Mouse (Mus musculus): ENCODE results near the gene Fam217b. TPM values are rescaled to one million over a fixed set of nuclear protein-coding genes. Genes with fewer than 3 reads are reported as not detected.

Fam217b gene
- total RNA-seq (2021): 1 to 10 TPM; 3.3 to 6.0 TPM
- long read RNA-seq, experiment 1: 0 reads
- long read RNA-seq, experiment 2, full-length matches to known transcripts: 1 of 2 reads
- long read RNA-seq, experiment 2, partial matches to known transcripts: 0 of 2 reads
- long read RNA-seq, experiment 2, other reads (novel, unspliced or antisense): 1 of 2 reads

DNA sequence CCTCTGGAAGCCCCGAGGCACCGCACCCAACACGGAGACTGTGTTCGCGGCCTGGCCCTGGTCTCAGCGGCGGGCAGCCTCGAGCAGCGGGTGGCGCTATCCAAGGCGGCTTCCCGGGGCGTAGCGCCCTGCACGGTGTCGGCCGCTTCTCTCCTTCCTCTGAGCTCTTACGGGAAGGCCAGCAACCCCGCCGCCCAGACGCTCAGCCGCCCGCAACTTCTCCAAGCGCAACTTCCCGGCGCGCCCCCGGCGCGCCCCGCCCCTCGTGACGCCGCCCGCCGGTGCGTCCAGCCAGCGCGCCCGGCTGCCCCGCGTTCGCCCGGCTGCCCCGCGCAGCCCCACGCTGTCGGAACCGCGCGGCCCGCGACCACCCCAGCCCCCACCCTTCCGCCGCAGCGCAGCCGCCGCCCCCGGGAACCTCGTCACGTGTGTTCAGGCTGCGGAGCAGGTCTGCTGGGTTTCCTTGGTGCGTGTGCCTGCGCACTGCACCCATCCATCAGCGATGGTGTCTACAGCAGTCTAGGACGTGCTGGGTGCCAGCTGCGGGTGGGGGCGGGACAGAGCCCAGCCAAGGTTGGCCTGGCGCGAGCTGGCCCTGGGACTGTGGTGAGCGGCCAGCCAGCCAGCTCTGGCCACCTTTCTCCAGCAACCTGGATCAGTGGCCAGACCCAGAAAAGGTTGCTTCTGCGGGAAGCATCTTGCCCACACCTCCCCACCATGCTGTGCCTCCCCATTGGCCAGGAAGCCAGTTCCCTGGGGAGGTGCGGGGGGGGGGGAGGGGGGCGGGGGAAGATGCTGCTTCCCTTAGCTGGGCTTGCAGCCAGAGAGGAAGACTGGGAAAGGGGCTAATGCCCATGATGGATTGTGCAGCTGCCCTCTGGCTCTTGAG, at the start of gene Fam217b, which contains the start of gene Ppp1r3d:
Fam217b (plus strand) TSS at position 264 of the 889 bp plus-strand sequence.
Ppp1r3d (minus strand) TSS at position 212 of the 889 bp plus-strand sequence.
- peak; percentile 34 to 51 for DNase-seq (ENCODE audit: low spot score in 2 of 2)

DNA sequence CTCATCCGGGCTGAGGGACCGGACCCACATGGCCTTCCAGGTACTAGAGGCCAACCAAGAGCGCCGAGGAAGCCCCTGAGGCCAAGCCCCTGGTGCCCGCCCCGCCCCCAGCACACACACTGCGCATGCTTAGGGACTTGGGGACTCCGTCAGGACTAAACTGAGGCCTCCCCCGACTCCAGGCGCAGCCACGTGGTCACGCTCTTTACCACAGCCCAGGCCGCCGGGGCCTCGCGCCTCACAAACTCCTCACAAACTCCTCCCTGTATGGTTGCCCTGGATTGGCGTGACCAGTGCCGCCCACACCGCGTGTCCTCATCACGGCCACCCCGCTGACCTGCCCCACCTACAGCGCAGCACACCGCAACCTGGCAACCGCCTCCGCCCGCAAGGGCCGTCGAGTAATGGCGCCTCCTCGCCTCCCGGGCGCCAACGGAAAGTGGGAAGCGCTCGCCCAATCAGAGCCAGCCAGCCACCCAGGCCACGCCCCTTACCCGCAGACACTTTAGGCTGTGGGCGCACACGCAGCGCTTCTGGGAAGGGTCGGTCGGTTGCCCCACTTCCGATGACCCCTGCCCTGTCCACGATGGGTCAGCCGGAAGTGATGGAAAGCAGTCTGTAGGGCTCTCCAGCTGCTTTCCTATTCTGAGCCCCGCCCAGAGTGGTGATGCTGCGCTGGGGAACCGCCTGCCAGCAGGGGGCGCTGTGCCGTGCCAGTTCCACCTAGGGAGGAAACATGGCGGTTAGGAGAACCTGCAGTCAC, 7.1 kb upstream of the Fam217b start, which contains the start of gene Sycp2:
Sycp2 (minus strand) TSS at position 633 of the 763 bp plus-strand sequence.
- DNase-seq (ENCODE audit: low spot score in 2 of 2): no peak

DNA sequence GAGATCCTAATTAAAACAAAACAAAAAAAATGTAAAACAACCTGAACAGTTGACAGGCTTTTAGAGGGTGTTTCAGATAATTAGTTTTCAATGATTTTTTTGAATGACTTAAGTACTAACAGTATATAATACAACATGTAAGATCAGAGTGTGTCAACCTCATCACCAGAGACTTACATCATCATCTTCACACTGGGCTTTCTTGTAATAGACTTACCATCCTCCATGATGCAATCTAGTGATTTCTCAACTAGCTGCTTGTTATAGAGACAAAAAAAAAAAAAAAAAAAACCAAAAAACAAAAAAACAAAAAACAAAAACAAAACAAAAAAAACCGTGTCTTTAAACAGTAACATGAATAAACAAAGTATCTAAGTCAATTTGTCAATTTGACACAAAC, 5.3 kb upstream of the Fam217b start:
- DNase-seq (ENCODE audit: low spot score in 2 of 2): no peak

DNA sequence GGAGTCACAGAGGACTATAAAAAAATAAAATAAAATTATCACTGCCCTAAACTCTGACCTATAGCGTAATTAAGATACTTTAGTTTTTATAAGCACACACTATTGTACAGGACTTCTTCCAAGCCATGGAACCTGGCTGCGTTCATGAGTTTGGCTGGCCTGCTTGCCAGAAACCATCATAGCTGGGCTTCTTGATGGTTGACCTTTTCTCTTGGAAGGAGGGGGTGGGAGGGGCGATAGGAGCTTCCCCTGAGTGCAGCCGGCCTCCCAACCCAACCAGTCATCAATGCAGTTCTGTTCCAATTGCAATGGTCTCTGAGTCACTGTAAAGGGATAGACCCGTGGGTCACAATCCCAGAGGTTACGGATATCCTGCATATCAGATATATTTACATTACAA, 4.0 kb upstream of the Fam217b start:
- DNase-seq (ENCODE audit: low spot score in 2 of 2): no peak

DNA sequence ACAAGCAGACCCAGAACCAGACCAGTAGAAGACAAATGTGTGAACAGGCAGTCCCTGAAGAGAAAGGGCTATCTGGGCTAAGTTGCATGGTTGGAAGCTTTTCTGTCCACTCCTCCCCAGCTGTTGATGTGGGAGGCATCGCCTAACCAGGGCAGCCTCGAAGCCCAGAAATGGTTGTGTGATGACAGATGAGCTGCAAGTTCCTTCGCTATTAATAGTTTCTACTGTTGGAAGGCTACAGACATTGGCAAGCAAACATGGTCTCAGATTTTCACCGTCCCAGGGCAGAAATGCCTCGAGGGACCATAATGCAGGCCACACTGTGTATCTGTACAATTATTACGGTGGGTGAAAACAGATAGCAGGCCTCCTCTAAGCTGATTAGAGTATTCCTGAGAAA, 1.7 kb upstream of the Fam217b start:
- DNase-seq (ENCODE audit: low spot score in 2 of 2): no peak

DNA sequence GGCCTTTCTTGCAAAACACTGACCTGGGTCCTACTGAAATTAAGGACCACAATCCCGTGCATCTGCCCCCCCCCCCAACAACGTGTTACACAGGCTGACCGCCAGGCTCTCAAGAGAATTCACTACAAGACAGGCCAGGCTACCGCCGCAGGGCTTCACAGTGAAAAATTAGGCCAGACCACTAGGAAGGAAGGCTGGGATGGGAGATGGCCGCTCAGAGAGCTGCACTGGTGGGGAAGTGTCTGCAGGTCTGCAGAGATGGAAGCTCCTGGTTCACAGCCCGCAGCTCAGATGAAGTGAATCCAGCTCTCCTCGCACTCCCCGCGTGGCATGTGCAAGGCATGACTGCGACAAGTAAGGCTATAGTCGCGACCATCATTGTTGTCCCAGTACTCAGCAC, 1.2 kb upstream of the Fam217b start:
- DNase-seq (ENCODE audit: low spot score in 2 of 2): no peak

DNA sequence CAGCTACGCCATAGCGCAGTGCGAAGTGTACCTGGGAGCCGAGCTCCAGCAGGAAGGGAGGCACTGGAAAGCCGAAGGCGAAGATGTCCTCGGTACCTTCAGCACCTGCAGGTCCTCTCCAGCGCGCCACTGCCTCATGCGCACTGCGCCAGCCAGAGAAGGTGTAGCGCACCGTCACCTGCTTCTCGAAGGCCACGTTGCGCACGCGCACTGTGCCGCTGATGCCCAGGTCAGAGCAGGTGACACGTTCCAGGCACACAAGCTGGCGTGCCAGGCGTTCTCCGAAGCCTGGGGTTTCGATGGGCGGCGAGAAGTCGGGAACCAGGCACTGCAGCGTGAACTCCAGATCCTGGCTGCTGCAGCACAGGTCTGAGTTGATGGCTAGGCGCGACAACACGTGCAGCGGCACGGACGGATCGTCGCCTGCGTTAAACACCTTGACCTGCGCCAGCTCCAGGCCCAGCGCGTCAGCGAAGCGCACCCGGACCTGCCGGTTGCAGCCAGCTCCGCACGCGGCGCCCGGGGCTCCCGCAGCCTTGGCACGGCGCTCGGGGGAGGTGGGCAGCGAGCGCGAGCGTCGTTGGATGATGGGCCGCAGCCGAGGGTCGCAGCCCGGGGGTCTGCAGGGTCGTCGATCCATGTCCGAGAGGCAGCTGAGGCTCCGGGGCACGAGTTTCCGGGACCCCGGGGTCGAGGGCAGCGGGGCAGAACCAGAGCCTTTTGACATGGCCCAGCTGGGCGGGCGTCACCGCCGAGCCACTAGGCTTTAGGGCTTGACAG, 653 bp upstream of the Fam217b start:
- peak in 1 of 2 experiments; percentile 13 for DNase-seq (ENCODE audit: low spot score in 2 of 2)

DNA sequence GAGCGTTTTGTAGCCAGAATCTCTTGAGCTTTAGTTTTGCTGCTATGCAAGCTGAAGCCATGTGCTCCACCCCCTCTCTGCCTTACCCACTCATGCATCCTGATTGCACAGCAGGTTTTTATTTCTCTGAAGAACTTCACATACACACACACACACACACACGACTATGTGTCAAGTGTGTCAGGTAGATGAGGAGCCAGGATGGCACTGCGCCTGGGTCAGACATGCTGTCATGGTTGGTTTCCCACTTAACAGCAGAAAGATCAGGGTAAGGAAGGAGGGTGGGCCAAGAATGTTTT, 775 bp downstream of the Fam217b start:
- DNase-seq (ENCODE audit: low spot score in 2 of 2): no peak

DNA sequence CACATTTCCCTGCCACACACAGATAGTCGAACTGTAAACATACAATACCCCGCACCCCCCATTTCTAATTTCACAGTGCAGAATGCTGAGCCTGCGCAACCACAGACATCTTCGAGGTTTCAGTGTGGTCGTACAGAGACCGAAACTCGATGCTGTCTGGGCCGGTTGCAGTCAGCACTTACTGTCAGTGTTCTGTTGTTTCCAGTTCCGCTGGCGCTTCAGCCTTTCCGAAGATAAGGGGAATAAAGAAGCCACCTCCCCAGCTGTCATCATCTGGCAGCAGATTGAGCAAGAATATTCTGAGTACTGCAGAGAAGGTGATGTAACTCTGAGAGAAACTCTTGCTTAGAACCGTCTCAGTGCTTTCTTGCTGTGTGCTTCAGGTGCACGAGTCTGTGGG, 2.1 kb downstream of the Fam217b start:
- DNase-seq (ENCODE audit: low spot score in 2 of 2): no peak

DNA sequence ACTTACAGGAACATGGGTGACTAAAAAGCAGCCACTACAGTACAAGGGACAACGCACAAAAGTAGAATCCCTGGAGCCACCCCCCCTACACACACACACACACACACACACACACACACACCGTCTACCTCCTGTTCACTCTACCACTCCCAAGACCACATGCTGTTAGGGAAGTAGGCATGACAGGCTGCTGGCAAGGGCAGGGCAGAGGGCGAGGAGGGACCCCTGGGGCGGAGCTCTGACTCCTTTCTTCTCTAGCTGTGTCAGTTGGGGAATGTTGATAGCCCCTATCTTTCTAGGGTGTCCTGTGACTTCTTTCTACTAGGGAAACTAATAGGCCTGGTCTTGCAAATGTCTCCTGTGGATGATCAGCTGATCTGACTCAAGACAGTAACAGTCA, 2.6 kb downstream of the Fam217b start:
- DNase-seq (ENCODE audit: low spot score in 2 of 2): no peak

DNA sequence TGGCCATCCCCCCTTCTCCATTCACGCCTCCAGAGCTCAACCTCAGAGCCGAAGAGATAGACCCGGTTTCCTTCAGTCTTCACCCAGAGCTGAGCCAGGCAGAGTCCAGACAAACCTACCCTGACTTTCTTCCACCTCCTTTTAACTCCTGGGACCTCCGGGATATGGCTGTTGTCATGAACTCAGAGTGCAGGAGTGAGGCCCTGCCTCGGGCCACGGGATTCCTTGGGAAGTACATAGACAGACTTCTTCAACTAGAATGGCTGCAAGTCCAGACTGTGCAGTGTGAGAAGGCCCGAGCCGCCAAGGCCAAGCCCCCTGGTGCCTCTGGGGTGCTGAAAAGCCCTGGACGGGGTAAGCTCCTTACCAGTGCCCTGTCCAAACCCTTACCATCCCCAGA, 6.3 kb downstream of the Fam217b start:
- no peak for DNase-seq (ENCODE audit: low spot score in 2 of 2)

DNA sequence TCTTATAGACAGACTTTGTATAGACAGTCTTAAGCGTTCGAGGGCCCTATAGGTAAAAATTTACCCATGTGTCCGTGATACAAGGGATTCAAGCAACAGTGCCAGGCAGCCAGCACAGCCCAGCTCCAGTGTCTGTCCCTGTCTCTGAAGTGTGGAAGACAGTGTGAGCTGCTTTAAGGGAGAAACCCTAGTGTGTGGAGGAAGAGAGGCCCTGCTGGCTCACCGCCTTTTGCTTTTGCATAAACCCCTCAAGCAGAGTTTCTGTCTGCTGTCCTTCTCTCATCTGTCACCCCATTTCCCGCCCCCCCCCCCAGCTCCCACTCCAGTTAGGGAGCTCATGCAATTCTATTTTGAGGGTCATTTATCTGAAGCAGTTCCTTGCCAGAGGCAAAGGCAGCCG, 7.3 kb downstream of the Fam217b start:
- DNase-seq (ENCODE audit: low spot score in 2 of 2): no peak

DNA sequence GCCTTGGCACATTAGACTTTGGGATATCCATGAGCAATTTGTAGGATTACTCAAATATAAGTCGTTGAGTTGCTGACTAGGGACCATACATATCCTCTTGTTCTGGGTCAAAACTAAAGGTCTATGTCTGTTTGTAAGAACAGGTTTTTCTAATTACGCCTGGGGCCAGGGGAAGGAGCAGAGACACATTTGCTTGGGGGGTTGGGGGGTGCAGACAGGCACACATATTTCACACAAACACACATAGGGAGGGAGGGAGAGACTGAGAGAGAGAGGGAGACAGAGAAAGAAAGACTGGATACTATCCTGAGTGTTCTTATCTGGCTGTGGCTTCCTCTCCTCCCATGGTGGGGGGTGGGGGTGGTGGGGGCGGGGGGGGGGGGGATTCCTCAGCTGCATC, 7.9 kb downstream of the Fam217b start:
- DNase-seq (ENCODE audit: low spot score in 2 of 2): no peak

DNA sequence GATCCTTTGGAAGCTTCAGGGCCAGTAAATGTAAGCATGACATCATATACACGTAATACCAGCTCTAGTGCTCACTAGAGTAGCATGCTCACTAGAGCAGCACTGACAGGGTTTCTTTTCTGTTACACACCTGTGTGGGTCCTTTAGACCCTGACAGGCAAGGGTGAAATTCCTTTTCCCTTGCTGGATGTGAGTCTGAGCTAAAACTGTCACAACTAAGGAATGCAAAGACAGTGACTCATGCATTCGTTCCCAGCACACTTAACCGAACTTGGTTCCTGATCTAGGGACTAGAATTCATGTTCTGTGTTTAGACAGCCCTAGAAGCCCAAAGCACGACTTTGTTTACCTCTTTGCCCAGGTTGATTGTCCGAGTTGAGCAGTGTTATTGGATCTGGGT, 8.9 kb downstream of the Fam217b start:
- DNase-seq (ENCODE audit: low spot score in 2 of 2): no peak

DNA sequence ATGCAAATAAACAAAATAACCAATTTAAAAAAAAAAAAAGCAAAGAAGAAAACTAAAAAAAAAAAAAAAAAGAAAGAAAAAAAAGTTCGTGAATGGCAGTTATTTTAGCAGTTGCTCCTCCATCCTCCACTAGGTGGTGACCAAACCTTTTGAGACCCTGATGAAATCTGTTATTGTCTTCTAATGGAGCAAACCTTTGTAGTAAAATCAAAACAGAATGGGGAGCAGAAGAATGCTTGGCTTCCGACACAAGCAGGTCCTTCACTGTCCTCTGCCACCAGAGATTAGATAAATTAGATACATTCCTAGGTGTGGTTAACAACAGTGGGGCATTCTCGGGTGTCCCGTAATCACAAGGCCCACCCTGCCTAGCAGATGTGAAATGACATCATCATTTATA, 11.9 kb downstream of the Fam217b start:
- DNase-seq (ENCODE audit: low spot score in 2 of 2): no peak

DNA sequence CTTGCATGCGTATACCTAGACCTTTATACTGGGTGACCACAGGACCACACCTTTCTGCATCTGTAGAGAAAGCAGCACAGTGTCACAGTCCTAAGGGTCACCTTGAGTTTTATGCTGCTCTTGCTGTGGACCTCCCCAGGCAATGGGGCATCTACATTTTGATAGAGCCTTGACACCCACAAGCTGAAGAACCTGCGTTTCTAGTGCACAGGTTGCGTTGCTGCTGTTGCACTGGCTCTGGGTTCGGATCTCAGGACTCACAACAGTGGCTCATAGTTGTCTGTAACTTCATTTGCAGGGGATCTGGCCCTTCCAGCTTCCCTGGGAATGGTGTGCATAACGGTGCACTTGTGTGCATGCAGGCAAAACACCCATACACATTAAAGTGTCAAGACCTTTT, 12.9 kb downstream of the Fam217b start:
- no peak for DNase-seq (ENCODE audit: low spot score in 2 of 2)

DNA sequence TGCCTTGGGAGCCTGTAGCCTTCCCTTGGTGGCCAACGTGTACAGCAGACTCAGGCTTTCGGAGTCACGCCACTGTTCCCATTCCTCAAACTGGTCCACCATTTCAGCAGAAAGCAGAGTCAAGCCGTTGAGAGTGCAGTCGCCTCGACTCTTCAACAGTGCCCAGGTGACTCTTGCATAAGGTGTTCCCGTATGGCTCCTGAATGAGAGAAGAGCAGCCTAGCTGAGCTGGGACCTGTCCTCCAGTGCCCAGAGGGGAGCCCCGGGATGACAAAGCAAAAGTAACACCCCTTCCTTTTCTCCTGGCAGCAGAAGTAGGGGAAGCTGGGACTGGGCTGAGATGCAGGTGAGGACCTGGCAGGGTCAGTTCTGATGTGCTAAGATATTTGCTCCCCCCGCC, 13.9 kb downstream of the Fam217b start:
- DNase-seq (ENCODE audit: low spot score in 2 of 2): no peak

DNA sequence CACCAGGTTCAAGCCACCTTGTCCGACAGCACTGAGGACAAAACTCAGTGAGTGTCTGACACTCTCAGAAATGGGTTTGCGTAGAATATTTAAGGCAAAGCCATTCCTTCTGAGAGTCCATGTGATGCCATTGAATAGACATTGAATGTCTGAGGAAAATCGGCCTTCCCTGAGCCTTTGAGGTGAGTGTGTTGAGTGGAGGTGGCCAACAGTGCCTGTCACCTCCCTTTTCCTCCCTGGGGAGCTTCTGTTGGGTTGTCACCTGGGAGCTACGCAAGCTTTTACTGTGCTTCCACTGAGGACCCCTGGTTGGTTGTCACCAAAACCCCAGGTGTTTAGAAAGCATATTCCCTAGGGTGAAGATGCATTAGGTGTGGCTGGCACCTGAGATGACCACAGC, 14.4 kb downstream of the Fam217b start:
- no peak for DNase-seq (ENCODE audit: low spot score in 2 of 2)

DNA sequence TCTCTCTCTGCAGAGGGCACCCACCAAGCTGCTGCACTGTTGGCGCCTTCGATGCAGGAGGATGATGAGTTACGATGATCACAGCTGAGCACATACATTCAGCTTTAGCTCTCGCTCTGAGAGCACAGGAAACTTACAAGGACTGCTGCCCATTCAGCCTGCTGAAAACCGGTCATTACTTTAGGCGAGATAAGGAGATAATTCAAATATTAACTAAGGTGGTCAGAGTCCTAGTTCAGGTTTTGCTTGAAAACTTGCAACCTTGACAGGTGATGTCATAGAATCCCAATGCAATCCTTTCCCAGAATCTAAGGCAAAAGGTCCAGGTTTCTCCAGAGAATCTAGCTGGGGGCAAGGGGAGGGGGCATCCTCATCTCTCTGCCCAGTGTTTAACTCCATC, 15.1 kb downstream of the Fam217b start:
- DNase-seq (ENCODE audit: low spot score in 2 of 2): no peak

DNA sequence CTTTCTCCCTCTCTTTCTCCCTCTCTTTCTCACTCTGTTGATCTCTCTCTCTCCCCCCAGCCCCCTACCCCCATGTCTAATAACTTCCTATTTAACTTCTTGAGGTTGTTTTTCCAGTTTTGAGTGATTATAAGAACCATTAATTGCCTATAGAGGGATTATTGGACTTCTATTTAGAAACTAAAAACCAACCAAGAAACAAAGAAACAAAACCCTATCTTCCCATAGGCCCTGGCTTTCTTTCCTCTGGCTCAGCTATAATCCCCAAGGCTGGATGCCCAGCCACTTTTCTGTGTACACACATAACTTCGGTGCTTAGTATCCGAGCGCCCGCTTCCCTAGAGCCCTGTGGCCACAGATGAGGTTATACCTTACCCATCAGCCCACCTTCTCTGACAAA, 15.9 kb downstream of the Fam217b start, which contains the start of gene Cdh26:
Cdh26 (plus strand) TSS at position 301 of the 400 bp plus-strand sequence.
- DNase-seq (ENCODE audit: low spot score in 2 of 2): no peak

DNA sequence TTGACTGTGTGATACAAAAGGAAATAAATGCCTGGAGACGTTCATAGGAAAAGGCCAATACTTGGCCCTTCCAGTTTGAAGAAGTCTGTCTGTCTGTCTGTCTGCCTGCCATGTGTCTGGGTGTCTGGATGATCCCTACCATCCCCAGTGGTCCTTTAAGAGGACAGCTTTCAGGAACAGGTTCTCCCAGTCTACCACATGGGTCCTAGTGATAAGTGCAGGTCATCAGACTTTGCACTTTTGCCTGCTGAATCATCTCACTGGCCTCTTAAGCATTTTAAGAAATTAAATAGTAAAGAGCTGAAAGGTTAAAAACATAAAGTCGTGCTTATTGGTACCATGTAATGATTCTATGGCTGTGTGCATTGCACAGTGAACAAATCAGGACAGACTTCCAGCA, 19.2 kb downstream of the Fam217b start:
- DNase-seq (ENCODE audit: low spot score in 2 of 2): no peak

All from adrenal gland, adult 18-20 months (tissue).